Mouse (Mus musculus): ENCODE measurements around the gene Gm10720. TPM values are rescaled to one million over a fixed set of nuclear protein-coding genes. Genes with fewer than 3 reads are reported as not detected.
"Not testable (repeated sequence)": the region's sequence is repeated elsewhere in the genome, so short reads cannot be mapped to it uniquely, and the experiment has no call there.

Gm10720 gene
- polyA plus RNA-seq, 1 experiment, result not detected

DNA sequence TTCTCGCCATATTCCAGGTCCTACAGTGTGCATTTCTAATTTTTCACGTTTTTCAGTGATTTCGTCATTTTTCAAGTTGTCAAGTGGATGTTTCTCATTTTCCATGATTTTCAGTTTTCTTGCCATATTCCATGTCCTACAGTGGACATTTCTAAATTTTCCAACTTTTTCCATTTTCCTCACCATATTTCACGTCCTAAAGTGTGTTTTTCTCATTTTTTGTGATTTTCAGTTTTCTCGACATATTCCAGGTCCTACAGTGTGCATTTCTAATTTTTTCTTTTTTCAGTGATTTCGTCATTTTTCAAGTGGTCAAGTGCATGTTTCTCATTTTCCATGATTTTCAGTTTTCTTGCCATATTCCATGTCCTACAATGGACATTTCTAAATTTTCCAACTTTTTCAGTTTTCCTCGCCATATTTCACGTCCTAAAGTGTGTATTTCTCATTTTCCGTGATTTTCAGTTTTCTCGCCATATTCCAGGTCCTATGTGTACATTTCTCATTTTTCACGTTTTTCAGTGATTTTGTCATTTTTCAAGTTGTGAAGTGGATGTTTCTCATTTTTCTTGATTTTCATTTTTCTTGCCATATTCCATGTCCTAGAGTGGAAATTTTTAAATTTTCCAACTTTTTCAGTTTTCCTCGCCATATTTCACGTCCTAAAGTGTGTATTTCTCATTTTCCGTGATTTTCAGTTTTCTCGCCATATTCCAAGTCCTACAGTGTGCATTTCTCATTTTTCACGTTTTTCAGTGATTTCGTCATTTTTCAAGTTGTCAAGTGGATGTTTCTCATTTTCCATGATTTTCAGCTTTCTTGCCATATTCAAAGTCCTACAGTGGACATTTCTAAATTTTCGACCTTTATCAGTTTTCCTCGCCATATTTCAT is 4.6 kb downstream of the Gm10720 start:
- not testable (repeated sequence) for H3K4me3 ChIP-seq (ENCODE audit: insufficient read depth, low read depth, low read length); H3K4me1 ChIP-seq (ENCODE audit: control insufficient read depth, insufficient read depth, low read length); H3K27ac ChIP-seq (ENCODE audit: insufficient read depth, low read depth, low read length)
- 79% methylated on average over 16 of the region's 19 CpGs for WGBS

DNA sequence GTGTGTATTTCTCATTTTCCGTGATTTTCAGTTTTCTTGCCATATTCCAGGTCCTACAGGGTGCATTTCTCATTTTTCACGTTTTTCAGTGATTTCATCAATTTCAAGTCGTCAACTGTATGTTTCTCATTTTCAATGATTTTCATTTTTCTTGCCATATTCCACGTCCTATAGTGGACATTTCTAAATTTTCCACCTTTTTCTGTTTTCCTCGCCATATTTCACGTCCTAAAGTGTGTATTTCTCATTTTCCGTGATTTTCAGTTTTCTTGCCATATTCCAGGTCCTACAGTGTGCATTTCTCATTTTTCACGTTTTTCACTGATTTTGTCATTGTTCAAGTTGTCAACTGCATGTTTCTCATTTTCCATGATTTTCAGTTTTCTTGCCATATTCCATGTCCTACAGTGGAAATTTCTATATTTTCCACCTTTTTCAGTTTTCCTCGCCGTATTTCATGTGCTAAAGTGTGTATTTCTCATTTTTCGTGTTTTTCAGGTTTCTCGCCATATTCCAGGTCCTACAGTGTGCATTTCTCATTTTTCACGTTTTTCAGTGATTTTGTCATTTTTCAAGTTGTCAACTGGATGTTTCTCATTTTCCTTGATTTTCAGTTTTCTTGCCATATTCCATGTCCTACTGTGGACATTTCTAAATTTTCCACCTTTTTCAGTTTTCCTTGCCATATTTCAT is 7.0 kb downstream of the Gm10720 start:
- 79% methylated on average over 11 of the region's 13 CpGs for WGBS

DNA sequence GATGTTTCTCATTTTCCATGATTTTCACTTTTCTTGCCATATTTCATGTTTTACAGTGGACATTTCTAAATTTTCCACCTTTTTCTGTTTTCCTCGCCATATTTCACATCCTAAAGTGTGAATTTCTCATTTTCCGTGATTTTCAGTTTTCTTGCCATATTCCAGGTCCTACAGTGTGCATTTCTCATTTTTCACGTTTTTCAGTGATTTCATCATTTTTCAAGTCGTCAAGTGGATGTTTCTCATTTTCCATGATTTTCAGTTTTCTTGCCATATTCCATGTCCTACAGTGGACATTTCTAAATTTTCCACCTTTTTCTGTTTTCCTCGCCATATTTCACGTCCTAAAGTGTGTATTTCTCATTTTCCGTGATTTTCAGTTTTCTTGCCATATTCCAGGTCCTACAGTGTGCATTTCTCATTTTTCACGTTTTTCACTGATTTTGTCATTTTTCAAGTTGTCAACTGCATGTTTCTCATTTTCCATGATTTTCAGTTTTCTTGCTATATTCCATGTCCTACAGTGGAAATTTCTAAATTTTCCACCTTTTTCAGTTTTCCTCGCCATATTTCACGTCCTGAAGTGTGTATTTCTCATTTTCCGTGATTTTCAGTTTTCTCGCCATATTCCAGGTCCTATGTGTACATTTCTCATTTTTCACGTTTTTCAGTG is 8.0 kb downstream of the Gm10720 start, which contains the start of gene Gm10718:
Gene Gm10718, plus strand, starts transcription at position 236 of the 673 bp plus-strand sequence.
- H3K4me1 ChIP-seq (ENCODE audit: control insufficient read depth, insufficient read depth, low read length); H3K4me3 ChIP-seq (ENCODE audit: insufficient read depth, low read depth, low read length); H3K27ac ChIP-seq (ENCODE audit: insufficient read depth, low read depth, low read length): not testable (repeated sequence)
- 77% methylated on average over 12 of the region's 13 CpGs for WGBS

More for the DNA sequence above, 7.0 kb downstream of the Gm10720 start:
- not testable (repeated sequence) for H3K27ac ChIP-seq (ENCODE audit: insufficient read depth, low read depth, low read length); H3K4me1 ChIP-seq (ENCODE audit: control insufficient read depth, insufficient read depth, low read length); H3K4me3 ChIP-seq (ENCODE audit: insufficient read depth, low read depth, low read length)

DNA sequence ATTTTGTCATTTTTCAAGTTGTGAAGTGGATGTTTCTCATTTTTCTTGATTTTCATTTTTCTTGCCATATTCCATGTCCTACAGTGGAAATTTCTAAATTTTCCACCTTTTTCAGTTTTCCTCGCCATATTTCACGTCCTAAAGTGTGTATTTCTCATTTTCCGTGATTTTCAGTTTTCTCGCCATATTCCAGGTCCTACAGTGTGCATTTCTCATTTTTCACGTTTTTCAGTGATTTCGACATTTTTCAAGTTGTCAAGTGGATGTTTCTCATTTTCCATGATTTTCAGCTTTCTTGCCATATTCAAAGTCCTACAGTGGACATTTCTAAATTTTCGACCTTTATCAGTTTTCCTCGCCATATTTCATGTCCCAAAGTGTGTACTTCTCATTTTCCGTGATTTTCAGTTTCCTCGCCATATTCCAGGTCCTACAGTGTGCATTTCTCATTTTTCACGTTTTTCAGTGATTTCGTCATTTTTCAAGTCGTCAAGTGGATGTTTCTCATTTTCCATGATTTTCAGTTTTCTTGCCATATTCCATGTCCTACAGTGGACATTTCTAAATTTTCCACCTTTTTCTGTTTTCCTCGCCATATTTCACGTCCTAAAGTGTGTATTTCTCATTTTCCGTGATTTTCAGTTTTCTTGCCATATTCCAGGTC is 8.7 kb downstream of the Gm10720 start:
- H3K27ac ChIP-seq (ENCODE audit: insufficient read depth, low read depth, low read length); H3K4me1 ChIP-seq (ENCODE audit: control insufficient read depth, insufficient read depth, low read length); H3K4me3 ChIP-seq (ENCODE audit: insufficient read depth, low read depth, low read length): not testable (repeated sequence)
- WGBS, result 76% methylated on average over 16 of the region's 16 CpGs

DNA sequence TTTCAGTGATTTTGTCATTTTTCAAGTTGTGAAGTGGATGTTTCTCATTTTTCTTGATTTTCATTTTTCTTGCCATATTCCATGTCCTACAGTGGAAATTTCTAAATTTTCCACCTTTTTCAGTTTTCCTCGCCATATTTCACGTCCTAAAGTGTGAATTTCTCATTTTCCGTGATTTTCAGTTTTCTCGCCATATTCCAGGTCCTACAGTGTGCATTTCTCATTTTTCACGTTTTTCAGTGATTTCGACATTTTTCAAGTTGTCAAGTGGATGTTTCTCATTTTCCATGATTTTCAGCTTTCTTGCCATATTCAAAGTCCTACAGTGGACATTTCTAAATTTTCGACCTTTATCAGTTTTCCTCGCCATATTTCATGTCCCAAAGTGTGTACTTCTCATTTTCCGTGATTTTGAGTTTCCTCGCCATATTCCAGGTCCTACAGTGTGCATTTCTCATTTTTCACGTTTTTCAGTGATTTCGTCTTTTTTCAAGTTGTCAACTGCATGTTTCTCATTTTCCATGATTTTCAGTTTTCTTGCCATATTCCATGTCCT is 9.5 kb downstream of the Gm10720 start, which contains the start of gene Gm10717:
Gene Gm10717, plus strand, starts transcription at position 506 of the 556 bp plus-strand sequence.
- H3K4me3 ChIP-seq (ENCODE audit: insufficient read depth, low read depth, low read length); H3K4me1 ChIP-seq (ENCODE audit: control insufficient read depth, insufficient read depth, low read length); H3K27ac ChIP-seq (ENCODE audit: insufficient read depth, low read depth, low read length): not testable (repeated sequence)
- 73% methylated on average over 12 of the region's 12 CpGs for WGBS

DNA sequence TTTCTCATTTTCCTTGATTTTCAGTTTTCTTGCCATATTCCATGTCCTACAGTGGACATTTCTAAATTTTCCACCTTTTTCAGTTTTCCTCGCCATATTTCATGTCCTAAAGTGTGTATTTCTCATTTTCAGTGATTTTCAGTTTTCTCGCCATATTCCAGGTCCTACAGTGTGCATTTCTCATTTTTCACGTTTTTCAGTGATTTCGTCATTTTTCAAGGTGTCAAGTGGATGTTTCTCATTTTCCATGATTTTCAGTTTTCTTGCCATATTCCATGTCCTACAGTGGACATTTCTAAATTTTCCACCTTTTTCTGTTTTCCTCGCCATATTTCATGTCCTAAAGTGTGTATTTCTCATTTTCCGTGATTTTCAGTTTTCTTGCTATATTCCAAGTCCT is 10.2 kb downstream of the Gm10720 start:
- not testable (repeated sequence) for H3K4me1 ChIP-seq (ENCODE audit: control insufficient read depth, insufficient read depth, low read length); H3K4me3 ChIP-seq (ENCODE audit: insufficient read depth, low read depth, low read length); H3K27ac ChIP-seq (ENCODE audit: insufficient read depth, low read depth, low read length)
- WGBS, result 70% methylated on average over 5 of the region's 6 CpGs

DNA sequence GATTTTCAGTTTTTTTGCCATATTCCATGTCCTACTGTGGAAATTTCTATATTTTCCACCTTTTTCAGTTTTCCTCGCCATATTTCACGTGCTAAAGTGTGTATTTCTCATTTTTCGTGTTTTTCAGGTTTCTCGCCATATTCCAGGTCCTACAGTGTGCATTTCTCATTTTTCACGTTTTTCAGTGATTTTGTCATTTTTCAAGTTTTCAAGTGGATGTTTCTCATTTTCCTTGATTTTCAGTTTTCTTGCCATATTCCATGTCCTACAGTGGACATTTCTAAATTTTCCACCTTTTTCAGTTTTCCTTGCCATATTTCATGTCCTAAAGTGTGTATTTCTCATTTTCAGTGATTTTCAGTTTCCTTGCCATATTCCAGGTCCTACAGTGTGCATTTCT is 10.7 kb downstream of the Gm10720 start:
- not testable (repeated sequence) for H3K27ac ChIP-seq (ENCODE audit: insufficient read depth, low read depth, low read length); H3K4me1 ChIP-seq (ENCODE audit: control insufficient read depth, insufficient read depth, low read length); H3K4me3 ChIP-seq (ENCODE audit: insufficient read depth, low read depth, low read length)
- WGBS, result 78% methylated on average over 5 of the region's 5 CpGs

DNA sequence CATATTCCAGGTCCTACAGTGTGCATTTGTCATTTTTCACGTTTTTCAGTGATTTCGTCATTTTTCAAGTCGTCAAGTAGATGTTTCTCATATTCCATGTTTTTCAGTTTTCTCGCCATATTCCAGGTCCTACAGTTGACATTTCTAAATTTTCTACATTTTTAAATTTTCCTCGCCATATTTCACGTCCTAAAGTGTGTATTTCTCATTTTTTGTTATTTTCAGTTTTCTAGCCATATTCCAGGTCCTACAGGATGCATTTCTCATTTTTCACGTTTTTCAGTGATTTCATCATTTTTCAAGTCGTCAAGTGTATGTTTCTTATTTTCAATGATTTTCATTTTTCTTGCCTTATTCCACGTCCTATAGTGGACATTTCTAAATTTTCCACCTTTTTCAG is 11.3 kb downstream of the Gm10720 start:
- WGBS, result 68% methylated on average over 9 of the region's 9 CpGs
- not testable (repeated sequence) for H3K4me1 ChIP-seq (ENCODE audit: control insufficient read depth, insufficient read depth, low read length); H3K27ac ChIP-seq (ENCODE audit: insufficient read depth, low read depth, low read length); H3K4me3 ChIP-seq (ENCODE audit: insufficient read depth, low read depth, low read length)

DNA sequence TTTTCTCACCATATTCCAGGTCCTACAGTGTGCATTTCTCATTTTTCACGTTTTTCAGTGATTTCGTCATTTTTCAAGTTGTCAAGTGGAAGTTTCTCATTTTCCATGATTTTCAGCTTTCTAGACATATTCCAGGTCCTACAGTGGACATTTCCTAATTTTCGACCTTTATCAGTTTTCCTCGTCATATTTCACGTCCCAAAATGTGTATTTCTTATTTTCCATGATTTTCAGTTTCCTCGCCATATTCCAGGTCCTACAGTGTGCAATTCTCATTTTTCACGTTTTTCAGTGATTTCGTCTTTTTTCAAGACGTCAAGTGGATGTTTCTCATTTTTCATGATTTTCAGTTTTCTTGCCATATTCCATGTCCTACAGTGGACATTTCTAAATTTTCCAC is 11.7 kb downstream of the Gm10720 start:
- WGBS, result 74% methylated on average over 9 of the region's 9 CpGs
- H3K4me1 ChIP-seq (ENCODE audit: control insufficient read depth, insufficient read depth, low read length); H3K27ac ChIP-seq (ENCODE audit: insufficient read depth, low read depth, low read length); H3K4me3 ChIP-seq (ENCODE audit: insufficient read depth, low read depth, low read length): not testable (repeated sequence)

DNA sequence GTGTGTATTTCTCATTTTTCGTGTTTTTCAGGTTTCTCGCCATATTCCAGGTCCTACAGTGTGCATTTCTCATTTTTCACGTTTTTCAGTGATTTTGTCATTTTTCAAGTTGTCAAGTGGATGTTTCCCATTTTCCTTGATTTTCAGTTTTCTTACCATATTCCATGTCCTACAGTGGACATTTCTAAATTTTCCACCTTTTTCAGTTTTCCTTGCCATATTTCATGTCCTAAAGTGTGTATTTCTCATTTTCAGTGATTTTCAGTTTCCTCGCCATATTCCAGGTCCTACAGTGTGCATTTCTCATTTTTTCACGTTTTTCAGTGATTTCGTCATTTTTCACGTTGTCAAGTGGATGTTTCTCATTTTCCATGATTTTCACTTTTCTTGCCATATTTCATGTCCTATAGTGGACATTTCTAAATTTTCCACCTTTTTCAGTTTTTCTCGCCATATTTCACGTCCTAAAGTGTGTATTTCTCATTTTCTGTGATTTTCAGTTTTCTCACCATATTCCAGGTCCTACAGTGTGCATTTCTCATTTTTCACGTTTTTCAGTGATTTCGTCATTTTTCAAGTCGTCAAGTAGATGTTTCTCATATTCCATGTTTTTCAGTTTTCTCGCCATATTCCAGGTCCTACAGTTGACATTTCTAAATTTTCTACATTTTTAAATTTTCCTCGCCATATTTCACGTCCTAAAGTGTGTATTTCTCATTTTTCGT is 14.0 kb downstream of the Gm10720 start:
- not testable (repeated sequence) for H3K27ac ChIP-seq (ENCODE audit: insufficient read depth, low read depth, low read length); H3K4me1 ChIP-seq (ENCODE audit: control insufficient read depth, insufficient read depth, low read length); H3K4me3 ChIP-seq (ENCODE audit: insufficient read depth, low read depth, low read length)
- 68% methylated on average over 14 of the region's 16 CpGs for WGBS

DNA sequence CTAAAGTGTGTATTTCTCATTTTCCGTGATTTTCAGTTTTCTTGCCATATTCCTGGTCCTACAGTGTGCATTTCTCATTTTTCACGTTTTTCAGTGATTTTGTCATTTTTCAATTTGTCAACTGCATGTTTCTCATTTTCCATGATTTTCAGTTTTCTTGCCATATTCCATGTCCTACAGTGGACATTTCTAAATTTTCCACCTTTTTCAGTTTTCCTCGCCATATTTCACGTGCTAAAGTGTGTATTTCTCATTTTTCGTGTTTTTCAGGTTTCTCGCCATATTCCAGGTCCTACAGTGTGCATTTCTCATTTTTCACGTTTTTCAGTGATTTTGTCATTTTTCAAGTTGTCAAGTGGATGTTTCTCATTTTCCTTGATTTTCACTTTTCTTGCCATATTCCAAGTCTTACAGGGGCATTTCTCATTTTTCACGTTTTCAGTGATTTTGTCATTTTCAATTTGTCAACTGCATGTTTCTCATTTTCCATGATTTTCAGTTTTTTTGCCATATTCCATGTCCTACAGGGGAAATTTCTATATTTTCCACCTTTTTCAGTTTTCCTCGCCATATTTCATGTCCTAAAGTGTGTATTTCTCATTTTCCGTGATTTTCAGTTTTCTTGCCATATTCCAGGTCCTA is 15.3 kb downstream of the Gm10720 start:
- 66% methylated on average over 2 of the region's 10 CpGs for WGBS
- H3K27ac ChIP-seq (ENCODE audit: insufficient read depth, low read depth, low read length), result not testable (repeated sequence)

DNA sequence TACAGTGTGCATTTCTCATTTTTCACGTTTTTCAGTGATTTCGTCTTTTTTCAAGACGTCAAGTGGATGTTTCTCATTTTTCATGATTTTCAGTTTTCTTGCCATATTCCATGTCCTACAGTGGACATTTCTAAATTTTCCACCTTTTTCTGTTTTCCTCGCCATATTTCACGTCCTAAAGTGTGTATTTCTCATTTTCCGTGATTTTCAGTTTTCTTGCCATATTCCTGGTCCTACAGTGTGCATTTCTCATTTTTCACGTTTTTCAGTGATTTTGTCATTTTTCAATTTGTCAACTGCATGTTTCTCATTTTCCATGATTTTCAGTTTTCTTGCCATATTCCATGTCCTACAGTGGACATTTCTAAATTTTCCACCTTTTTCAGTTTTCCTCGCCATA is 18.8 kb downstream of the Gm10720 start, which contains the start of gene Gm17535:
Gene Gm17535, plus strand, starts transcription at position 301 of the 400 bp plus-strand sequence.
- not testable (repeated sequence) for H3K4me3 ChIP-seq (ENCODE audit: insufficient read depth, low read depth, low read length); H3K4me1 ChIP-seq (ENCODE audit: control insufficient read depth, insufficient read depth, low read length); H3K27ac ChIP-seq (ENCODE audit: insufficient read depth, low read depth, low read length)
- 60% methylated on average over 1 of the region's 8 CpGs for WGBS

More for the DNA sequence above, 15.3 kb downstream of the Gm10720 start:
- H3K4me3 ChIP-seq (ENCODE audit: insufficient read depth, low read depth, low read length); H3K4me1 ChIP-seq (ENCODE audit: control insufficient read depth, insufficient read depth, low read length): not testable (repeated sequence)

DNA sequence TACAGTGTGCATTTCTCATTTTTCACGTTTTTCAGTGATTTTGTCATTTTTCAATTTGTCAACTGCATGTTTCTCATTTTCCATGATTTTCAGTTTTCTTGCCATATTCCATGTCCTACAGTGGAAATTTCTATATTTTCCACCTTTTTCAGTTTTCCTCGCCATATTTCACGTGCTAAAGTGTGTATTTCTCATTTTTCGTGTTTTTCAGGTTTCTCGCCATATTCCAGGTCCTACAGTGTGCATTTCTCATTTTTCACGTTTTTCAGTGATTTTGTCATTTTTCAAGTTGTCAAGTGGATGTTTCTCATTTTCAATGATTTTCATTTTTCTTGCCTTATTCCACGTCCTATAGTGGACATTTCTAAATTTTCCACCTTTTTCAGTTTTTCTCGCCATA is 21.1 kb downstream of the Gm10720 start, which contains the start of gene Gm10715:
Gene Gm10715, plus strand, starts transcription at position 301 of the 400 bp plus-strand sequence.
- WGBS, result 82% methylated on average over 8 of the region's 8 CpGs
- H3K27ac ChIP-seq (ENCODE audit: insufficient read depth, low read depth, low read length); H3K4me1 ChIP-seq (ENCODE audit: control insufficient read depth, insufficient read depth, low read length); H3K4me3 ChIP-seq (ENCODE audit: insufficient read depth, low read depth, low read length): not testable (repeated sequence)

Measured in olfactory bulb, adult 2 months (tissue).